Mouse (Mus musculus): ENCODE results near the gene Tmem120b.
"Not testable (repeated sequence)": the region's sequence is repeated elsewhere in the genome, so short reads cannot be mapped to it uniquely, and the experiment has no call there.

The Tmem120b gene

DNA sequence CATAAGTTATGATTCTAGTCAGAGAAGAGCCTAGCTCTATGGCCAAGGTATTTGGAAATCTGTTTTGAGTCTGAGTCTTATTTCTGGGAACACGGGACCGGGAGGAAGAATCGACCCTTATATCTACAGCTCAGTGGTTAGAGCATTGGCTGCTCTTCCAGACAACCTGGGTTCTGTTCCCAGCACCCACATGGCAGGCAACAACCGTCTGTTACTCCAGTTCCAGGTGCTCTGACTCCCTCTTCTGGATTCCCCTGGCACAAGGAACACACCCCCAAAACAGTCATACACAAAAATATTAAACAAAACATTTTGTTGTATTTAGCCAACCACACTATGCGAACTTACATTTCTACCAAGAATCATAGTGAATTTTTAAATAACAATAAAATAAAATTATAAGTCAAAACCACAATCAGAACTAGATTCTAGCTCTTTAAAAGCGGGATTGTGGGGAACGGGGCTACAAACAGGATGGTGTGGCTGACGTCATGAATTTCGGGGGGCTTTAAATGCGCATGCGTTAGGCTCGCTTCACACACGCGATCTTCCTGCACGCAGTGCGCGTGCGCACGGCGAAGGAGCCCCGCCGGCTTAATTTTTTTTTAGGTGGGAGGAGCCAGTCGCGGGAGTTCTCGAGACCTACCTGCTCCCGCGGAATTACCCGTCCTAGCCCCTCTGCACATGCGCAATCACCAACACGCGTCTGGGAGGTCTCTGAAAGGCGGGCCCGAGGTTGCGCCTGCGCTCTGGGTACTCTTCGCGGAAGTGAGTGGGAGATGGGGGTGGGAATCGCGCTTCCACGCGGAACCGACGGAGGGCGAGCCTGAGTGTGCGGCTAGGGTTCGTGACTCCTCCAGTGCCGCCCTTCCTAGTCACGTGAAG is 10.6 kb upstream of the Tmem120b start:
- DNase-seq: peak; percentile 99

DNA sequence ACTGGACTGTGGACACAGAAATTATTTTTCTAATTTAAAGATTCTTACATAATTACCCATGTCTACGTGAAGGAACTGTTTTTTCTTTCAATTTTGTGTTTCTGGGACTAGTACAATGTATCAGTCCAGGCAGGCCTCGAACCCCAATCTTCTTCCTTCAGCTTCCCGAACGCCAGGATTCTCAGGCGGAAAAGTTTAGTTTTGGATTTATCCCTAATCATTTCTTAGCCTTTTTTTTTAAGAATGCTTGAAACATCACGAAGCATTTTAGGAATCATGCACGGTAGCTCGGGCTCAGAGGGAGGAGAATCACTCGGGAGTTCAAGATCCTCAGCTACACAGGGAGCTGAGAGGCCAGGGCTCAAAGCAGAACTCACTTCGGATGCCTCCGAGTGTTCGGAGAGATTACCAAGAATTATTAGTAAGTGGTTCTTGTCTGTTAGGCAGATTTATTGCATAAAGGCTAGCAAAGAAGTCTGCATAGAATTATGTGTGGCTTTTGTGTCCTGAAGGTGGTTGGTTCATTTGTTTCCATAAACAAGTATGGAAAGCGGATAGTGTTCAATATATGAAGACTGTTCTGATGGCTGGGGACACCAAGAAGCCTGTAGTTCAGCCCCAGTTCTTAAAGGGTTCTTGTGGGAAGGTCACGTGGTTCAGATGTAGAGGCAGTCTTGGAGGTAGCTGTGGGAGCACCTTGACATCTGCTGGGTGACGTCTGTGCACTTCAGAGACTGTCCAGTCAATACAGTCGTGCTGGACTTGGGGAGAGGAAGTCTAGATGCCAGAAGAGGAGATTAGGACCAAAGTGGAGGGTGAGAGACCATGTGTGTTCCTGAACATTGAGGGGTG is 9.7 kb upstream of the Tmem120b start:
- DNase-seq: no peak

DNA sequence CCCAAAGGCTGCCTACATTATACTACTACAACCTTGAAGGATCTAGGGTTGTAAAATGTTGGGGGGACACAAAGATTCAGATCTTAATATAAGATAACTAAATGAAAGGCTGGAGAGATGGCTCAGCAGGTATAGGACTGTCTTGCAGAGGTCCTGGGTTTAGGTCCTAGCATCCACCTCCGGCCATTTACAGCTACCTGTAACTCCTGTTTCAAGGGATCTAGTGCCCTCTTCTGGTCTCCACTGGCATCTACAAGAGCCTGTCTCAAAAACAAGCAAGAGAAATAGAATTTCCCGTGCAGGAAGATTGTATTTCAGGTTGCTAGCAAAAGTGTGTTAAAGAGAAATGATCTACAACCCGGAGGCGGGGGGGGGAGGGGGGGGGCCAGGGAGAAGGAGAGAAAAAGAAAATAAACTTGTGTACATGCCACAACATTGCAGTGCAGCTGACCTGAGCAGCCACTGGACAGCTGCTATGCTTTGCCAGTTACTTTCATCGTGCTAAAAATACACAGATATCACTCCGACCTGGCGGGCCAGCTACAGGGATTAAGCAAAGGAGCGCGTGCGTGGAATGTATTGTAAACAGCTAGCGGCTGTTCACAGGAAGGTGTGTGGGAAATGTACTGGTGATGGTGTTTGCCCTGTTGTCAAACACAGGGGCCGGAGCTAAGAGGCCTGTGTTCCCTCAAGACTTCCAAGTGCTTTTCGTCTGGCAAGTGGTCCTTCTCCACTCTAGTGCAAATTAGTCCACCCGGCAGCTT is 8.3 kb upstream of the Tmem120b start:
- peak; percentile 37 for DNase-seq

DNA sequence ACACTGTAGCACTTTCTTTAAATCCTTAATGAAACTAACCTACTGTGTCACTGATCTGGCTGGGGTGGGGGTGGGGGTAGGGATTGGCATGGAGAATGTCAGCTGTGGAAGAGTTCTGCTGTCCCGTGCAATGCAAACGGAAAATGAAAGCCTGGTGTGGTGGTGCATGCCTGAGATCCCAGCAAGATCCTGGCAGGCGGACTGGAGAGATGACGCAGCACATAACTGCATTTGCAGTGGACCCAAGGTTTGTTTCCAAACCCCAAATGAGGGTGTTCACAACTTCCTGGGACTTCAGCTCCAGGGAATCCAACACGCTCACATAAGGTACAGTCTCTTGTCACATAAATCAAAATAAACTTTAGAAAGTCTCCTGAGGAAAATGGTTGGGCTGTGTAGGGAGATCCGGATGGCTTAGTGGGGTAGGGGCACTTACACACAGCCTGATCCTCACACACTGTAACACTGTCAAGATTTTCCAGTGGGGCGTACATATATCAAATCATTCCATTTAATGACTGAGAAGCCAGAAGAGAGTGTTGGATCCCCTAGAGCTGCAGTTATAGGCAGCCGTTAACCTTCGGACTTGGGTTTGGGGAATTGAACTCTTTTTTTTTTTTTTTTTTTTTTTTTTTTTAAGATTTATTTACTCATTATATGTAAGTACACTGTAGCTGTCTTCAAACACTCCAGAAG is 7.4 kb upstream of the Tmem120b start:
- DNase-seq: no peak

DNA sequence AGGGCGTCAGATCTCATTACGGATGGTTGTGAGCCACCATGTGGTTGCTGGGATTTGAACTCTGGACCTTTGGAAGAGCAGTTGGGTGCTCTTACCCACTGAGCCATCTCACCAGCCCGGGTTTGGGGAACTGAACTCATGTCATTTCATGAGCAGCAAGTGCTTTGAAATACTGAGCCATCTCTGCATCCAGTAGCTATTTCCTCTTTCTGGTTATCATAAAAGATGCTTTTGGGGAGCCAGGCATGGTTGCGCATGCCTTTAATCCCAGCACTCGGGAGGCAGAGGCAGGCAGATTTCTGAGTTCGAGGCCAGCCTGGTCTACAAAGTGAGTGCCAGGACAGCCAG is 6.8 kb upstream of the Tmem120b start:
- DNase-seq: not testable (repeated sequence)

DNA sequence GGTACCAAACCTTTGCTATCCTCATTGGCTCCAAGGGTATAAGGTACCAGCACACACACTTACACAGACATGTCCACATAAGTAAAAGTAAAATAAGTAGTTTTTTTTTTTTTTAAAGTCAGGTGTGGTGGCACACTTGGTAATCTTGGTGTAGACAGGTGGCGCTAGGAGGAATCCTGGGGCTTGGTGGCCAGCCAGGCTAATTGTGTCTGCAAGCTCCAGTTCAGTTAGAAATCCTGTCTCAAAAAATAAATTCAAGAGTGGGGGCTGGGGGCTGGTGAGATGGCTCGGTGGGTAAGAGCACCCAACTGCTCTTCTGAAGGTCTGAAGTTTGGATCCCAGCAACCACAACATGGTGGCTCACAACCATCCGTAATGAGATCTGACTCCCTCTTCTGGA is 5.1 kb upstream of the Tmem120b start:
- no peak for DNase-seq

DNA sequence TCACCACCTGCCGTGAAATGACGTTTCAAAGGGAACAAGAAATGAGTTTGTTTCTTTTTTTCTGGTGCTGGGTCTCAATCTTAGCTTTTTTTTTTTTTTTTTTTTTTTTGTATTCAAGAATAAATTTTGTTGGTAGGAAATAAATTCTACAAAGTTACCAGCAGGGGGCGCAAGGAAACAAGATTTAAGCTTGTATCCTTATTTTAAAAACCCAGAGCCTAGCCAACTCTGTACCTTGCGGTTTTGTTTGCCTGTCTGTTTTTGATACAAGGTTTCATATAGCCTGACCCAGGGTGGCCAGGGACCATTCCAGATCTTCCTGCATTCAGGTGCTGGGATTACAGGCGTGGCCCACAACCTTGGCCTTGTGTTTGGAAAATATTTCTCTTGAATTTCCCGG is 4.0 kb upstream of the Tmem120b start:
- DNase-seq: peak; percentile 69

DNA sequence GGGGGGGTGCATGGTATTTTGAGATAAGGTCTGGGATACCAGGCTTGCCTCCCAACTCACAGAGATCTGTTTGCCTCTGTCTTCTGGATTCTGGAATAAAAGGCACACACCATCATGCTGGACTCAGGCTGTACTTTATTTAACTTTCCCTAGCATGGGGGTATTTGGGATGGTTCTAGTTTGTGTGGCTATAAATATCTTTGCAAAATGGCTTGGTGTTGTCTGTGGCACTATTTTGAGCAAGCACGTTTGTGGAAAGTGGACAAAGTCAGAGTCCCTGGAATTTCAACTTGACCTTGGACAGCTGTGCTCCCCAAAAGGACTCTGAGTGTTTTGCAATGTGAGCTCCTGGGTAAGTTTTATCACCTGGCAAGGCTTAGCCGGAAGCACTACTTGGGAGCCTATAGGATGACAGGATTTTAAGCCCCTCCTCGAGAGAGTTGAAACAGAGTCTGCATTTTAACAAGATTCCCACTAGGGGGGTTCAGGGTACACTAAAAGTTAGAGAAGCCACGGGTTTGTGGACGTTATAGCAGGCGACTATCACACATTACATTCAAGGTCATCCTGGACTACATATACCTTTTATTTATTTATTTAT is 720 bp upstream of the Tmem120b start:
- no peak for DNase-seq

DNA sequence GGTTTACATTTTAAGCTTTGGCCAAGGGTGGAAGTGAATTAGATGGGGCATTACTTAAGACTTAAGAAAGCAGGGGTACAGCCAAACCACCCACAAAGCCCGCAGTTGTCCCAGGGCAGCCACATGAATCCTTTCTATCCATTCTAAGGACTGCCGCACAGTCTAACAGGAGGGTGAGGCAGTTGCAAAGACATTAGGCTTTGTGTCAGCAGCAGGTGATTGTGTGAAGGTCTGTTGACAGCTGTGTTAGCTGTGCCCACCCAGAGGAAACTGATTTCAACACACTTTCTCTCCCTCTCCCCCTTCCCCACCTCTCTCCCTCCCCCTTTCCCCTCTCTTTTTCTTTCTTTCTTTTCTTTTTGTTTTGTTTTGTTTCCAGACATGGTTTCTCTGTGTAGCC is 499 bp downstream of the Tmem120b start:
- no peak for DNase-seq

DNA sequence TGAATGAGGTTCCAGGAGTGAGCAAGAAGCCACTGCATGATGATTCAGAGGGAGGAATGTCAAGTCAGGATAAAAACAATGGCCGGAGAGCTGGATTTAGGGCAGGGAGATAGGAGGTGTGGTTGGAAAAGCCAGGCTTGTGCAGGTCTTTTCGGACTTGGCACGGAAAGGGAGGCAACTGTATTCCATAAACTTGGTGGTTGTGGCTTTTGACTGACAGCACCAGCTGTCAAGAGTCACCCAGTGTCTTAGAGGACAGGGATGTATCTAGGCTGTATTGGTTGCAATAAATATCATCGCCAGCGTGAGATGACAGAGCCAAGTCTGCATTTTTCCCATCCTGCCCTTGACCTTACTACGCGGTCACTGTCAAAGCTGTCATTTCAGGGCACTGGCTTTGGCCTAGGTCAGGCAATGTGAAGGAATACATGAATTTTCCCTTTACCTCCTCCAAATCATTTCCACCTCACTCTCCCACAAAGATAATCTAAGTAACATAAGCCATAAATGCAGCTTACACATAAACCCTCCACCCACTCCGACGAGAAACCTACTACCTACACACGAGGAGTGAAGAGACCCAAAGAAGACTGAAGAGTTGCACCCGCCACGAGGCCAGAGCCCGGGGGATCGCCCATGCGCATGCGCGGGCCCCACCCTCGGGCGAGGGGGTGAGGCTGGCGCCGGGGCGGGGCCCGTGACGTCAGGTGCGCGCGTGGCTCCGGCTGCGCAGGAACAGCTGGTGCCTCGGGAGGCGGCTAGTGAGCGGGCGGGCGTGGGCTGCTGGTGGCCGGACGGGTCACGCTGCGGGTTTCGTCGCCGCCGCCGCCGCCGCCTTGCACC is 7.6 kb downstream of the Tmem120b start:
- peak; percentile 96 for DNase-seq

DNA sequence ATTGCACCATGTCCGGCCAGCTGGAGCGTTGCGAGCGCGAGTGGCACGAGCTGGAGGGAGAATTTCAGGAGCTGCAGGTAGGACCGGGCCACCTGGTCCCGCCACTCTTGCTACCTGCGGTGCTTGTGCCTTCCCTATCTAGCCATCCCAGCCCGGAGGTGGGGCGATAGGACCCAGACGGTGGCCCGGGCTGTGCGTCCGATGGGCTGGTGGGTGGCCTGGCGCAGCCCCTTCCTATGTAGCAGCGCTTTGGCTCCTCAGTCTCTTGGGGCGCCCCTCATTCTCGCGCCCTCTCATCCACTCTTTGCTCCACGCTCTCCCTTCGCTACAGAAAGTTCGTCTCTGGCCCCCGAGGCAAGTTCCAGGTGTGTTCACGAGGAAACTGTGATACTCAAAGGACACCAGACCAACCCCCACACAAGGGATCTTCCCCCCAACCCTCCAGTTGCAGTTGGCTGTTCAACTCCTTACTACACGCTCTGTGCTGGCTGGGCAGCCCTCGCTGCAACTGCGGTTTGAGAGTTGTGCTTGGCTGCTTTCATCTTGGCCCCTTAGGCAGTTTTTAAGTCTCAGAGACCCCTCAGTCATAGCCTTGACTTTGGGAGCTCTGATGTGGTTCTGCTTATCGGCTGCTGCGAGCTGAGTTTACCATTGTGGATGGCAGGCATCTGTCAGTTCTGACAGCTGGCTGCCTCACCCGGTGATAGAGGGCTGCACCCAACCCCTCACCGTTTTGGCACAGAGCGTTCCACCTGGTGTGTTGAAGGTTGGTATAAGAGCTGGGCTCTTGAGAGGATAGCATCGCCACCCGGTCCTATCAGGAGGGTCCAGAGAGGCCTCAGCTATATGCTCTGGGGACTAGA is 8.4 kb downstream of the Tmem120b start:
- DNase-seq: no peak

DNA sequence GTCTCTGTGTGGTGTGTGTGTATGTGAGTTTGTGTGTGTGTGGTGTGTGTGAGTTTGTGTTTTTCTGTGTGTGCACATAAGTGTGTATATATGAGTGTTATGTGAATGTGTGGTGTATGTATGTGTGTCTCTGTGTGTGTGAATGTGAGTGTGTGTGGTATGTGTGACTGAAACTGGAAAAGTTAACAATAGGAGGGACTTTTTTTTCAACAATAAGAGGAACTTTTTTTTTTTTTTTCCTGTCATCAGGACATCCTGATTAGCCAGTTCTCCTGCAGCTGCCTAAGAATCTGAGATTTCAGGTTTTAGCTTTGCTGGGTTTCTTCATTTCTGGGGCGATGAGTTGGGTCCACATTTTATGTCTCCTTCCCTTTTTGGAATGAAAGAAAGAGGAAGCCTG is 11.4 kb downstream of the Tmem120b start:
- no peak for DNase-seq

DNA sequence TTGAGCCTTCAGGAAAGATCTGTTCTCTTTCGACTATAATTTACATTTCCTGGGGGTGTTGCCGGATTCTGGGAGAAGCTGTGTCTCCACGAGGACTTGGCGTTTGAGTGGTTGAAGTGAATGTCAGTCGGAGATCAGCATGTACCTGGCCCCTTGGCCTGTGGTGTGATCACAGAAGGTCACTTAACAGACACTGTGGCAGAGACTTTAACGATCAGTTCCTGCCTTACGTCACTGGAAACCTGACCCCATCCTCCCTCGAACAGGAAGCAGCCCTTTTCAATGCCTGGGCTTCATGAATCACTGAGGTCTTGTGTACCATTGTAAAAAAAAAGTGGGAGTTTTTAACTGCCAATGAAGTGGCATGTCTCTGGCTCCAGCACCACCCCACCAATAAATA is 11.8 kb downstream of the Tmem120b start:
- no peak for DNase-seq

DNA sequence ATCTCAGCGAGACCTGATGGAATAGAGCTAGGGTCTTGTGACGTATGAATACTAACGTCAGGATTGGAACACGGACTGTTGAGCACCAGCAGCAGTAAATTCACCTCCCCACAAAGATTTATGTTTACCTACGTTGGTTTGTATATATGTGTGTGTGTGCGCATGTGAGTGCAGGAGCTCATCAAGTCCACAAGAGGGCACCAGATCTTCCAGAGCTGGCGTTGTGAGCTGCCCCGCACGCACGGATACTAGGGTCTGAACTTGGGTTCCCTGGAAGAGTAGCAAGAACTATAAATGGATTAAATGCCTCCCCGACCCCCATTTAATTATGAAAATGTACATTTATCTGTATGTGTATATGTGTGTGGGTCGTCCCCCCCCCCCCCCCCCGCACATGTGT is 12.3 kb downstream of the Tmem120b start:
- DNase-seq: no peak

DNA sequence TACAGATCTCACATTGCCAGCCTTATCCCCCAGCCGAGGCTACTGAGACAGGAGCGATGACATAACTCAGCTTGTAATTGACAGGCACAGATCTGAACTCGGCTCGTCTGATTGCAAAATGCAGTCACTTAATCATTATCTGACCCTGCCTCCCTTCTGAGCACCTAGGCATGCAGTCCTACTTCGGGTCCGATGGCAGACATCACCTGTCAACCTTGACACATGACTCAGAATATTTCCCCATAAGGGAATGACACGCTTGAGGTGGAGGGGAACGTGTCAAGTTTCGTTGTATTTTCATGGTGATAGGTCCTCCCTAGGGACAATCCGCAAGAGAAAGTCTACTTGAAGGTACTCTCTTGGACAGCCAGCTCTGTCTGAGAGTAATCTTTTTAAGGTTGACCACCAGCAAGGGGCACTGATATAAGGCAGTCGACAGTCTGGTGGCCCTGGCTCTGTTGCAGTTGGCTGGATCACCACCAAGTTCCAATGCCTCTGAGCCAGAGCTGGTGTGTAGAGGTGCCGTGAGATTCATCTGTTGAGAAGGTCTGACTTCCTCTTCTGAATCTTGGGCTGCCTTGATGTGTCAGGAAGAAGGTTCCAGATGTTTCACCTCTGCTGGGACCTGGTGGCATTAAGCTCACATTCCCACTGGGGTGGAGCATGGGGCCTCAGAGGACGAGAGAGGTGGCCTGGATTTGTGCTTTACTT is 15.3 kb downstream of the Tmem120b start:
- no peak for DNase-seq

DNA sequence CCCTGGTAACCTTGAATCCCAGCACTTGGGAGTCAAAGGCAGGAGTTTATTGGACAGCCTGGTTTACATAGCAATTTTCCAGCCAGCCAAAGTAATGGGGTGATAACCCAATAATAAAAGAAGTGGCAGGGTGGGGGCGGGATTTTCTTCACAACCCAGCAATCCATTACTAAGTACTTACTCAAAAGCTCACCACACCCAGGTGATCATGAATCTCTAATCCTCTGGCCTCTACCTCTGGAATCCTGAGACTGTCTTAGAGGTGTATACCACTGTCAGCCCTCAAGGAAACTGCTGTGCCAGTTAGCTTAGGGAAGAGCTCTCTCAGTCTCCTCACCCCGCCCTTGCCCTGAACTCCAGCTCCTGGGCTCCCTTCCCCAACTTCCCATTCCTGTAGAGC is 18.3 kb downstream of the Tmem120b start:
- no peak for DNase-seq

DNA sequence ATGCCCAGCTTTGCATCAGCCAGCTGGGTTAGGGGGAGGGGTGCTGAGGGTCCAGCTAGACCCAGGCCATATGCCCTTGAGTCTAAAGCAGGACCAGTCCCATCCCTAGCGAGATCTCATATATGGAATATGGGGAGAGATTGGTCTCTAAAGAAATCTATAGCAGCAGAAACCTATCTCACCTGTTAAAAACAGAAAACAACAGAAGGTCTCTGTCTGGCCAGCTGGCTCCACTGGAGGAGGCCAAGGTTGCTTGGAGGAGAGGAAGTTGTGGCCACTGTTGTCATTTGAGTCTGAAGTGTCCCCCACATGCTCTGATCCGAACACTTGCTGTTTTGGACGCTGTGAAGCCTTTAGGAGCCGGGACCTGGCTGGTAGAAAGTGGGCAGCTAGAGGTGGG is 20.6 kb downstream of the Tmem120b start:
- DNase-seq: peak; percentile 38

DNA sequence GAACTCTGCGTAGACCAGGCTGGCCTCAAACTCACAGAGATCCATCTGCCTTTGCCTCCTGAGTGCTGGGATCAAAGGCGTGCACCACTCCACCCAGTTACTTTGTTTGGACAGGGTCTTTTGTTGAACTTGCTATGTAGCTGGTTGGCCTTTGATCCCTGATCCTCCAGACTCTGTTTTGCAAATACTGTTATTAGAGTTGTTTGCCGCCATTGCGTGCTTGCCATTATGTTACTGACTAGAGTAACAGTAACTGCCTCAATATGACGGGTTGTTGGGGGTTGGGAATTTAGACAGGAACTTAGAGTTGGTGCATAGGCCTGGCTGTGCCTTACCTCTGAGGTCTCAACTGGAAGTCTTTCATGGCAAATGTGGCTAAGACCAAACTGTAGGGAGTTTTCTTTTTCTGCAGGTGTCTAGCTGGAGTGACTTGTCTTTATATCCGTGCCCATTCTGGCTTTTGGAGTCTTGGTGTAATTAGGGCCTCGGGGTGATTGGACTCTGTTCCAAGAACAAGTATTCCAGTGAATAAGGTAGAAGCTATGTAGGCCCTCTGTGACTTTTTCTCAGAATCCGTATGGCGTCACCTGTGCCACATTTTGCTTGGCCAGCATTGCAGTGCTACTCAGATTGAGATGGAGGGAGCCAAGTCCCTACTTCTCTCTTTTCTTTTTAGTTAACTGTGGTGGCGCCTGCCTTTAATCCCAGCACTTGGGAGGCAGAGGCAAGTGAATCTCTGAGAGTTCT is 22.5 kb downstream of the Tmem120b start:
- no peak for DNase-seq

DNA sequence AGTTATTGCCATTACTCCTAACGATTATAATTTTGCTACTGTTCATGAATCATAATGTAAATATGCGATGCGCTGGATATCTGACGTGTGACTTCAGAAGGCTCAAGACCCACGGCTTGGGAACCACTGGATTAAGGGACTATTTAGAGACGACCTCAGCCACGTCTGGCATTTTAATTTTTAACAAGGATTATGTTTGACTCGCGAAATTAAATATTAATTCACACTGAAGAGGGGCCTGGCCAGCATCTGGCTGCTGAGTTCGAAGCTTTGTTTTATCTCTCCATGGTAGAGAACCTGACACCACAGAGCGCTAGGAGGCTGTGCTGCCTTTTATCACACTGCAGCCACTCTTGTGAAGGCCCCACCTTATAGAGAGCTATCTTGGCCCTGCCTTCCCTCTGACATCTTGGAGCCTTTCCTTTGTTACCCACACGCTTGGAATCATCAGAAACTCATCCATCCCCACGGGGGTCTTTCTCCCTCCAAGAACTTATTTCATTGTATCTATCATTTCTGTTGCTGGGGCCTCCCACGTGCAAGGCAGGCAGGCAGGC is 24.9 kb downstream of the Tmem120b start:
- no peak for DNase-seq

All from cerebellum, adult 11 months (tissue).